Mouse (Mus musculus) MEL (cell line): ENCODE measurements around the gene Slc44a2. TPM values are rescaled to one million over a fixed set of nuclear protein-coding genes. Genes with fewer than 3 reads are reported as not detected.
A peak's percentile ranks its signal among the peaks of the same experiment; 100 is the strongest.

Experiments
- DNase-seq: peaks from one replicate; pipeline ENCODE4 v3.0.0; 2011; ENCODE audit warnings: low read depth, low spot score
- H3K27ac ChIP-seq: 2 replicates; pipeline ENCODE4 v1.5.1; 2012; ENCODE audit warnings: low read depth, mild to moderate bottlenecking, control low read depth, low read length, moderate library complexity; ENCODE audit not compliant: control insufficient read depth
- H3K27me3 ChIP-seq, 2 experiments: fragments of 150-350 bp in 1 of 2; sonication (generic) in 1 of 2; 2 replicates each; pipeline ENCODE4 v1.6.1; 2012; ENCODE audit warnings: low read length in 2 of 2, mild to moderate bottlenecking in 2 of 2, improper control_type of control experiment in 1 of 2, moderate library complexity in 1 of 2; ENCODE audit not compliant: insufficient read depth in 2 of 2, control insufficient read depth in 1 of 2
- H3K36me3 ChIP-seq, 2 experiments: 2 replicates each; pipeline ENCODE4 v1.6.1; 2012 to 2014; ENCODE audit warnings: low read length in 2 of 2, improper control_type of control experiment in 1 of 2, inconsistent platforms in 1 of 2, mild to moderate bottlenecking in 1 of 2; ENCODE audit not compliant: insufficient read depth in 2 of 2, control insufficient read depth in 1 of 2
- H3K4me1 ChIP-seq, 2 experiments: fragments of 150-350 bp in 1 of 2; sonication (generic) in 1 of 2; 2 replicates each; pipeline ENCODE4 v1.6.1; 2012; ENCODE audit warnings: low read length in 2 of 2, improper control_type of control experiment in 1 of 2, mild to moderate bottlenecking in 1 of 2; ENCODE audit not compliant: insufficient read depth in 2 of 2, control insufficient read depth in 1 of 2
- H3K4me3 ChIP-seq, 2 experiments: fragments of 150-350 bp in 1 of 2; sonication (generic) in 1 of 2; 2 replicates each; pipeline ENCODE4 v1.5.1; 2012; ENCODE audit warnings: low read depth in 2 of 2, low read length in 2 of 2, mild to moderate bottlenecking in 2 of 2, moderate library complexity in 2 of 2, control low read depth in 1 of 2, improper control_type of control experiment in 1 of 2; ENCODE audit not compliant: control insufficient read depth in 1 of 2, insufficient read depth in 1 of 2
- H3K79me2 ChIP-seq: 2 replicates; pipeline ENCODE4 v1.6.1; 2012; ENCODE audit warnings: mild to moderate bottlenecking, low read length, moderate library complexity; ENCODE audit not compliant: control insufficient read depth, poor library complexity, insufficient read depth
- H3K9ac ChIP-seq: 2 replicates; pipeline ENCODE4 v1.6.1; 2012; ENCODE audit warnings: low read depth, mild to moderate bottlenecking, control low read depth, low read length, moderate library complexity; ENCODE audit not compliant: control insufficient read depth, poor library complexity, severe bottlenecking
- H3K9me3 ChIP-seq: fragments of 150-350 bp; sonication (generic); replicated peaks from 2 replicates; pipeline ENCODE4 v1.6.1; 2012; ENCODE audit warnings: mild to moderate bottlenecking, low read length, improper control_type of control experiment, moderate library complexity; ENCODE audit not compliant: insufficient read depth
- CTCF ChIP-seq, 3 experiments: IDR thresholded peaks in 2 of 3; conservative IDR thresholded peaks in 1 of 3; 2 replicates each; pipeline ENCODE4 v1.5.1; 2011 to 2012; ENCODE audit warnings: low read length in 3 of 3, low read depth in 2 of 3, mild to moderate bottlenecking in 2 of 3, improper control_type of control experiment in 1 of 3, inconsistent platforms in 1 of 3, mixed read lengths in 1 of 3, moderate library complexity in 1 of 3; ENCODE audit not compliant: control insufficient read depth in 1 of 3, insufficient read depth in 1 of 3, poor library complexity in 1 of 3, severe bottlenecking in 1 of 3
- E2F4 ChIP-seq: IDR thresholded peaks from 2 replicates; pipeline ENCODE4 v1.6.1; 2011; ENCODE audit warnings: low read depth, low read length, improper control_type of control experiment, borderline replicate concordance
- EP300 ChIP-seq, 2 experiments: IDR thresholded peaks; 2 replicates each; pipeline ENCODE4 v1.6.1; 2011; ENCODE audit warnings: improper control_type of control experiment in 2 of 2, low read length in 2 of 2, low read depth in 1 of 2, mild to moderate bottlenecking in 1 of 2
- GABPA ChIP-seq: IDR thresholded peaks from 2 replicates; pipeline ENCODE4 v1.6.1; 2012; ENCODE audit warnings: low read depth, mild to moderate bottlenecking, inconsistent platforms, low read length, improper control_type of control experiment, moderate library complexity
- JUND ChIP-seq: IDR thresholded peaks from 2 replicates; pipeline ENCODE4 v1.6.1; 2011; ENCODE audit warnings: low read depth, mild to moderate bottlenecking, improper control_type of control experiment, low read length
- KAT2A ChIP-seq: conservative IDR thresholded peaks from 2 replicates; pipeline ENCODE4 v1.6.1; 2012; ENCODE audit warnings: low read depth, low read length, improper control_type of control experiment, inconsistent platforms
- NELFE ChIP-seq: IDR thresholded peaks from 2 replicates; pipeline ENCODE4 v1.6.1; 2011; ENCODE audit warnings: low read depth, low read length, improper control_type of control experiment
- NRF1 ChIP-seq: IDR thresholded peaks from 2 replicates; pipeline ENCODE4 v1.6.1; 2014; ENCODE audit warnings: low read depth, mild to moderate bottlenecking, inconsistent platforms, low read length, improper control_type of control experiment, moderate library complexity; ENCODE audit not compliant: poor library complexity, insufficient read depth, severe bottlenecking
- POLR2AphosphoS2 ChIP-seq: IDR thresholded peaks from 2 replicates; pipeline ENCODE4 v1.6.1; 2011; ENCODE audit warnings: low read length, improper control_type of control experiment
- RAD21 ChIP-seq: IDR thresholded peaks from 2 replicates; pipeline ENCODE4 v1.6.1; 2011; ENCODE audit warnings: mild to moderate bottlenecking, low read depth, low read length, improper control_type of control experiment
- RCOR1 ChIP-seq: IDR thresholded peaks from 2 replicates; pipeline ENCODE4 v1.6.1; 2012; ENCODE audit warnings: low read depth, mild to moderate bottlenecking, inconsistent platforms, low read length, improper control_type of control experiment
- TAL1 ChIP-seq: IDR thresholded peaks from 2 replicates; pipeline ENCODE4 v1.6.1; 2012; ENCODE audit warnings: mild to moderate bottlenecking, inconsistent platforms, low read length, moderate library complexity, mixed read lengths
- TBP ChIP-seq: IDR thresholded peaks from 2 replicates; pipeline ENCODE4 v1.8.0; 2011; ENCODE audit warnings: low read depth, low read length, improper control_type of control experiment
- TCF12 ChIP-seq: IDR thresholded peaks from 2 replicates; pipeline ENCODE4 v1.6.1; 2014; ENCODE audit warnings: low read depth, mild to moderate bottlenecking, inconsistent platforms, low read length, improper control_type of control experiment, moderate library complexity
- UBTF ChIP-seq: IDR thresholded peaks from 2 replicates; pipeline ENCODE4 v1.6.1; 2012; ENCODE audit warnings: low read depth, mild to moderate bottlenecking, inconsistent platforms, low read length, improper control_type of control experiment, moderate library complexity, borderline replicate concordance; ENCODE audit not compliant: insufficient read depth
- USF1 ChIP-seq: IDR thresholded peaks from 2 replicates; pipeline ENCODE4 v1.6.1; 2014; ENCODE audit warnings: low read depth, mild to moderate bottlenecking, inconsistent platforms, low read length, improper control_type of control experiment, moderate library complexity
- USF2 ChIP-seq, 2 experiments: IDR thresholded peaks; 2 replicates each; pipeline ENCODE4 v1.6.1; 2011 to 2012; ENCODE audit warnings: improper control_type of control experiment in 2 of 2, low read length in 2 of 2, borderline replicate concordance in 1 of 2, inconsistent platforms in 1 of 2, low read depth in 1 of 2, mild to moderate bottlenecking in 1 of 2; ENCODE audit not compliant: insufficient read depth in 1 of 2
- ZKSCAN1 ChIP-seq: IDR thresholded peaks from 2 replicates; pipeline ENCODE4 v1.6.1; 2012; ENCODE audit warnings: low read depth, mild to moderate bottlenecking, inconsistent platforms, low read length, improper control_type of control experiment, moderate library complexity
- polyA plus RNA-seq, 2 experiments: library from polyadenylated mRNA; stranded (reverse) in 1 of 2; unstranded in 1 of 2; fragments of >175 nt in 1 of 2; fragments of >200 nt in 1 of 2; gene quantifications; 2 replicates each; pipeline versions ENCODE4 v1.2.1 to v1.2.4; 2012; ENCODE audit warnings: low replicate concordance in 2 of 2, low read depth in 1 of 2; ENCODE audit not compliant: insufficient read length in 2 of 2, insufficient read depth in 1 of 2, missing spikeins in 1 of 2
- total RNA-seq: library from RNA; depleted of rRNA; stranded (reverse); fragments of 300-350 nt; gene quantifications from 2 replicates; pipeline ENCODE4 v1.2.3, GENCODE M21; 2012

Slc44a2 gene
- total and polyA plus RNA-seq, 3 experiments: 27.3 to 121 TPM; not detected in 1

DNA sequence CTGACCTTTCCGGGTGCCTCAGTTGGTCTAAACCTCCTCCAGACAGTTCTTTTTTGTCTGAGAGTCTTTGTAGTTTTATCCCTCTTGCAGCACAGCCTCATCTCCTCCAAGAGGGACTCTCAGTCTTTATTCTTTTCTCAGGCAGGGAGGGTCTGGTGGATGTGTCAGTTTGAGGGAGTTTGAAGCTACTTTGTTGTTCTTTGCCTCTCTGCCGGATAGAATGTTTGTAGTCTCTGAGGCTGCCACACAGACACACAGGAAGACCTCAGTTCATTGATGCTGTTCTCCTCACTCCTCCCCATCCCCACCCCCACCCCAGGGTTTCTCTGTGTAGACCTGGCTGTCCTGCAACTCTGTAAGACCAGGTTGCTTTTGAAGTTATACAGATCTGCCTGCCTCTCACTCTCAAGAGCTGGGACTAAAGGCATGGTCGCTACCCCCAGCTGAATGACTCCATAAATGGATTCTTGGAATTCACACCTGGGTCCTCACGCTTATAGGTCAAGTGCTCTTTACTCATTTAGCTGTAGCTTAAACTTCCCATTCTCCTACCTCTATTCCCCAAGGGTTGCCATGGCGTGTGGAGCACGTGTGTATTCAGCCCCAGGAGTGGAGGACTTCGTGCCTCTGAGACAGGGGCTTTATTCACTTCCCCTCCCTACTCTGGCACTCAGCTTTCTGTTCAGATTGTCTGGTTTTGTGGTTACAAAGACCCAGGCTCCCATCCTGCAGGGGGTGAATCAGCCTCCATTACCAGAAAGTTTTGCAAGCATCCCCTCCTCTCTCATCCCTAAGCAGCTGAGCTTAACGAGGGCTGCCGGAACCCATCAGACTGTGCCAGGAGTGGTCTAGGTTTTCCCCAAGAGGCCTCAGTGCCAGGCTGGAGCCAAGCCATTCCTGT, 11.9 kb downstream of the Slc44a2 start:
- H3K36me3 ChIP-seq: peaks cover 0 to 13% of the 10 kb centered on the region in 2 experiments; a peak in 2 of 4 replicates

DNA sequence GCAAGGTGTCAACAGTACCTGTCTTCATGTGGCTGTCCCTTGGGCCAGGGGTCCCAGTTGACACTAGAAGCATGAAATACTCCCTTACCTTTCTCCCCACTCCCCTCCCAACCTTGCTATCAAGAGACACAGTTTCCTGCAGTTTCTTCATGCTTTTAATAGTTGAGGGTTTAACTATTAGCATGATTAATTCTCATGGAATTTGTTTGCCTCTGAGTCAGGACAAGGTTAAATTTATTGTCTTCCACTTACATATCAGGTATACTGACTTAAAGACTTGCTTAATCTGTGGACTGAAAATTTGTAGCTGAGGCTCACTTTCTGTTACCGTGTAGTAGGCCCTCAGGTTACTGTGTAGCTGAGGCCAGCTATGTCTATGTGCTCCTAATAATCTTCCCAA, 13.0 kb downstream of the Slc44a2 start:
- Histone ChIP-seq H3K9me3 (no peaks in the 10 kb centered on the region), H3K79me2 (peaks cover 7% of the 10 kb centered on the region; the same call in 1 of the 2 replicates), H3K4me1 (peaks cover 4 to 5% of the 10 kb centered on the region in 2 experiments), H3K36me3 (peaks cover 0 to 6% of the 10 kb centered on the region in 2 experiments; a peak in 2 of 4 replicates), H3K27ac (no peak overlapping the region), H3K9ac (no peak overlapping the region), H3K4me3 (no peak overlapping the region), H3K27me3 (no peaks in the 10 kb centered on the region)
- 0 out of 2 replicates have a peak, but pooled peaks have one; percentile 4 for TF ChIP-seq USF1
- TF ChIP-seq E2F4: no peak
- TF ChIP-seq NELFE: 0 out of 2 replicates have a peak, but pooled peaks have one; percentile 34
- TF ChIP-seq UBTF: no peak
- TF ChIP-seq JUND: no peak
- no peak for DNase-seq

More for the DNA sequence above, 11.9 kb downstream of the Slc44a2 start:
- no peak for DNase-seq
- H3K79me2 ChIP-seq: peaks cover 7% of the 10 kb centered on the region; the same call in 1 of the 2 replicates
- H3K4me1 ChIP-seq: peaks cover 14% of the 10 kb centered on the region in 2 experiments
- H3K27me3 ChIP-seq: no peaks in the 10 kb centered on the region
- H3K9ac ChIP-seq: no peak overlapping the region
- no peaks in the 10 kb centered on the region for H3K9me3 ChIP-seq
- no peak overlapping the region for H3K4me3 ChIP-seq
- H3K27ac ChIP-seq: no peak overlapping the region
- TF ChIP-seq KAT2A: no peak
- no peak for TF ChIP-seq TAL1
- TF ChIP-seq TCF12: no peak
- TF ChIP-seq E2F4: no peak
- TF ChIP-seq RCOR1: no peak
- no peak for TF ChIP-seq EP300 (IDR thresholded peaks at IDR 0.05; ENCODE audit: low read depth in 1 of 2, low read length in 2 of 2)
- TF ChIP-seq ZKSCAN1: no peak
- TF ChIP-seq CTCF (IDR thresholded peaks at IDR 0.05 in 2 of 3, conservative IDR thresholded peaks at IDR 0.05 in 1 of 3; ENCODE audit: control insufficient read depth in 1 of 3, insufficient read depth in 1 of 3, low read depth in 2 of 3, low read length in 3 of 3, poor library complexity in 1 of 3, severe bottlenecking in 1 of 3): no peak; a peak in 1 of 6 replicates
- no peak for TF ChIP-seq NRF1
- TF ChIP-seq JUND: no peak
- TF ChIP-seq RAD21: no peak
- TF ChIP-seq TBP: no peak
- no peak for TF ChIP-seq POLR2AphosphoS2
- no peak for TF ChIP-seq GABPA
- no peak for TF ChIP-seq USF2 (IDR thresholded peaks at IDR 0.05; ENCODE audit: borderline replicate concordance in 1 of 2, insufficient read depth in 1 of 2, low read depth in 1 of 2, low read length in 2 of 2)
